Mouse (Mus musculus): Measurements from ENCODE around the gene Dpt. TPM values are rescaled to one million over a fixed set of nuclear protein-coding genes. Genes with fewer than 3 reads are reported as not detected.

Gene Dpt
- polyA plus RNA-seq, 1 experiment from 2014 or later: 21.2 TPM

GRCm38 (mm10) chr1:164870694-164871093, 74.2 kb downstream of the Dpt start:
- no peak for ATAC-seq (ENCODE audit: insufficient number of reproducible peaks, insufficient read depth, low FRiP score, low read depth)

More at GRCm38 (mm10) chr1:164870694-164871093, 74.2 kb downstream of the Dpt start:
- Histone ChIP-seq H3K36me3 (ENCODE audit: control insufficient read depth, insufficient read depth, low read length) (no peaks in the 10 kb centered on the region), H3K4me1 (ENCODE audit: control insufficient read depth in 2 of 2, insufficient read depth in 2 of 2, low read length in 2 of 2) (no peaks in the 10 kb centered on the region), H3K4me2 (ENCODE audit: low read length) (no peak overlapping the region), H3K4me3 (ENCODE audit: control insufficient read depth in 1 of 2, insufficient read depth in 1 of 2, low read depth in 1 of 2, low read length in 2 of 2) (no peak overlapping the region), H3K27ac (replicated peaks in 1 of 2; ENCODE audit: control insufficient read depth in 1 of 2, insufficient read depth in 1 of 2, low read depth in 2 of 2, low read length in 2 of 2) (no peak overlapping the region), H3K27me3 (ENCODE audit: control insufficient read depth, insufficient read depth, low read length) (no peaks in the 10 kb centered on the region), H3K9me3 (ENCODE audit: control insufficient read depth, low read length) (no peaks in the 10 kb centered on the region), H3K9ac (ENCODE audit: low read length) (no peak overlapping the region)
- WGBS: 42% methylated on average over 7 of the region's 7 CpGs

Other genes starting within 250 kb of the Dpt start
- not detected in 2 replicates for gene Xcl1, start 138.9 kb downstream of the Dpt start, polyA plus RNA-seq (2014; fragmentation: Nextera tagmentation; extraction: Ambion mirVana)